Mouse (Mus musculus): ENCODE measurements around the gene Ttc9b.

The Ttc9b gene

GRCm38 (mm10) chr7:27687836-27688235 lies 34.1 kb downstream of the Ttc9b start:
- DNase-seq (ENCODE audit: low spot score) = no peak

DNA sequence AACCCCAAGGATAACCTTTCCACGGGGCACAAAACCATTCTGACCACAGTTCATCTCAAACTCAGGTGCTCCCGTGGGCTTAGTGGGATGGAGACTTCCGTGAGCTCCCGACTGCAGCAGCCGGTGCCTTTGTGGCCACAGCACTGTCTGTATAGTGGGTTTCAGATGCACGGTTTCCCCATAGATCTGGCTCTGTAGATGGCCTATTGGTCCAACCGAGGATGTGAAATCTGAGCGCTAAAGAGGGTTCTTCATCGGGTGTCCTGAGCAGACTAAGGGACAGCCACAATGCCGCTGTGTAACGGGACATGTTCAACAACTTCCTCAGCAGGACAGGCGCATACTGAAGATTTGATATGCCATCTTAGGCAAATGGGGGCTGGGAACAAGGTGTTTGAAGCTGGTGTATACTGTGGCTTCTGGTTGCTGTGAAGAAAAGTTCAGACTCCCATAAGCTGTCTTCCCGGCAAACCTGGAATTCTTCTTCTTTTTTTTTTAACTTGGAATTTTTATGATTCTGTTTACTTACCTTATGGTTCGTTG lies 34.6 kb downstream of the Ttc9b start:
- no peak for DNase-seq (ENCODE audit: low spot score)

GRCm38 (mm10) chr7:27688815-27689612 lies 35.3 kb downstream of the Ttc9b start, which contains the start of gene Zfp607b:
Gene Zfp607b (plus strand): TSS chr7:27689340.
- peak; percentile 95 for DNase-seq (ENCODE audit: low spot score)

DNA sequence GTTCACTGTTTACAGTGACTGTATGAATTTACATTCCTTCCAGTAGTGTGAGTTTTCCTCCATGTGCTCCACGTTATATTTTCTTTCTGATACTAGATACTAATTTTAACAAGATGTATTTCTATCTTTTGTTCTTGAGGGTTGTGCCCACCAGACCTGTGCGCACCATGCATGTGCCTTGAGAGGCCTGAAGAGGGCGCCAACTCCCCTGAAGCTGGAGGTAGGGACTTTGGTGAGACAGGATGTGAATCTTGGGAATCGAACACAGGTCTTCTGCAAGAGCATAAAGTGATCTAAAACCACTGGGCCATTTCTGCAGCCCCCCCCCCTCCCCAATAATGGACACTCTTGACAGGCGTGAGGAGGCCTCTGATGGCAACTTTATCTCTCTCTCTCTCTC lies 37.4 kb downstream of the Ttc9b start:
- no peak for DNase-seq (ENCODE audit: low spot score)

DNA sequence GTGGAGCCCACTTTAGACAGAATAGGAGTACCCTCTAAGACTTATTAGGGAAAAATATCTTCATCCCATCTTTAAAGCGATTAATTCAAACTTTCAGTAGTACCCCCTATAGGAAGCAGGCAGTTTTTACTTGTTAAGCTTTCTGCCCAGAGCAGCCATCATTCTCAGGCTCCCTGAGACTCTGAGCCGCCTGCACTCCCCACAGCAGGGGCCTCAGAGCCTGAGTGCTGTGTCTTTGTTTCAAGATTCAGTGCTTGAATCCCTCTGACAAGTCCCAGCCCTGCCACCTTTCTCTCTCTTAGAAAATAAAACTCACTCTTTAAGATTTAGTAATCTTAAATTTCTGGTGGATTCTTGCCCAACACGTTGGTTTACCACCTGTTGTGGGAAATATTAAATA lies 43.0 kb downstream of the Ttc9b start:
- DNase-seq (ENCODE audit: low spot score) = no peak

Measured in layer of hippocampus, adult 9-10 months (tissue).